Mouse (Mus musculus): ENCODE measurements at regions not wholly inside any gene's neighbourhood (a gene's known extent, or its start where the extent isn't known, plus 50 kb on each side); places are given as distances from the start of the nearest gene placed in this dataset.

- ATAC-seq (ENCODE audit: insufficient number of reproducible peaks, low FRiP score, low TSS enrichment) = no peak
Observed at GRCm38 (mm10) chr13:43724161-43724560, 60.4 kb upstream of the Cd83 start.

DNA sequence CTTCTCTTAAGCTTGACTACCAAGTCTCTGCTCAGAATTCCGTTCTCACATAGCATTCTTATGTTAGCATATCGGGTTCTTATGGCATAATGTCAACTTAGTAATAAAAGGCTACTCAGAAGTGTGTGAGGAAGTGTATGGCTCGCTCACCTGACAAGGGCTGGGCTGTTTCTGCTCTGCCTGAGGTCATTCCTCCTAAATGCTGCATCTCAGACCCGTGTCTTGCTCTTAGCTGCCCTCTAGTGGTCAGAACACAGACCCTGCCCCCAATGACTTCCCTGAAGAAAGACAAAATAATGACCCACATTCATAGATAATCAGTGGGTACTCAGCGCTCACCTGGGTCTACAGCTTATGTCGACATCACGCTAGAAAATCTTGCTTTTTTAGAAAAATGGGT is 58.9 kb upstream of the Cd83 start:
- peak; percentile 75; the same call in 1 of the 2 replicates for ATAC-seq (ENCODE audit: insufficient number of reproducible peaks, low FRiP score, low TSS enrichment)

- ATAC-seq (ENCODE audit: insufficient number of reproducible peaks, low FRiP score, low TSS enrichment) = no peak
Observed at GRCm38 (mm10) chr13:43726895-43727341, 57.7 kb upstream of the Cd83 start.

DNA sequence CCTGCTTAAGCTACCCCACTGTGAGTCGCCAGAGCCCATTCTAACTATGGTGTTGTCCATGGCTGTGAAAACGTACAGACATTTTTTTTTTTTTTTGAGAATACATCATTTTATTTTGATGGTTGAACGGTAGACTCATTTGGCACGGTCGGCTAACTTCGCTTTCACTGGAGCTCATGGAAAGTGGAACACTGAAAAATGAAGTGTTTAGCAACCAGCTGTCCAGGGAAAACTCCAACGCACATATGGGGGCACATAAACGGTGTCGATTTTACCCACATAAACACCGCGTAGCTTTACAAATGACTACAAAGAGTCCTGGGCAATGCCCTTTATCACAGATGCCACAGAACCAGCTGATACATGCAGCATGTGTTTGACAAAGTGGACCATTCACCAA is 55.0 kb upstream of the Cd83 start:
- no peak for ATAC-seq (ENCODE audit: insufficient number of reproducible peaks, low FRiP score, low TSS enrichment)

- peak; percentile 80 for ATAC-seq (ENCODE audit: insufficient number of reproducible peaks, low FRiP score, low TSS enrichment)
Observed at GRCm38 (mm10) chr13:43733061-43733460, 51.5 kb upstream of the Cd83 start.

- ATAC-seq (ENCODE audit: insufficient number of reproducible peaks, low FRiP score, low TSS enrichment) = peak; percentile 62; the same call in 1 of the 2 replicates
Observed at GRCm38 (mm10) chr13:43734641-43735040, 49.9 kb upstream of the Cd83 start.
